Mouse (Mus musculus): ENCODE results near the gene Dact3. TPM values are rescaled to one million over a fixed set of nuclear protein-coding genes. Genes with fewer than 3 reads are reported as not detected.

The Dact3 gene
- total RNA-seq, 2 experiments from 2014 or later = 188 to 196 TPM

- peak overlapping the region; percentile 32; the same call in 1 of the 2 replicates for H3K27ac ChIP-seq
- no peak for TF ChIP-seq CTCF (IDR thresholded peaks at IDR 0.05)
- intact Hi-C loops (cut with DNase I) = loop anchor here (10.0 kb wide), 1 partner anchor 135 kb away; no protein-coding TSS in a partner anchor
- H3K4me3 ChIP-seq = no peak overlapping the region
- no peak for DNase-seq (ENCODE audit: extremely low spot score in 1 of 2, low spot score in 2 of 2)
Measured at GRCm38 (mm10) chr7:16879796-16880547, 4.9 kb downstream of the Dact3 start.

GRCm38 (mm10) chr7:16880615-16881014 lies 5.5 kb downstream of the Dact3 start:
- no peak for DNase-seq (ENCODE audit: extremely low spot score in 1 of 2, low spot score in 2 of 2)
- intact Hi-C loops (cut with DNase I) = loop anchor here (10.0 kb wide), 1 partner anchor 136 kb away; no protein-coding TSS in a partner anchor
- no peak for TF ChIP-seq CTCF (IDR thresholded peaks at IDR 0.05)
- Histone ChIP-seq H3K4me3 (no peak overlapping the region), H3K27ac (peak overlapping the region; percentile 32; the same call in 1 of the 2 replicates)

- H3K4me3 ChIP-seq = no peak overlapping the region
- no peak overlapping the region for H3K27ac ChIP-seq
- TF ChIP-seq CTCF (IDR thresholded peaks at IDR 0.05) = no peak
- intact Hi-C loops (cut with DNase I) = loop anchor here (10.0 kb wide), 1 partner anchor 138 kb away; no protein-coding TSS in a partner anchor
- DNase-seq (ENCODE audit: extremely low spot score in 1 of 2, low spot score in 2 of 2) = no peak
Measured at GRCm38 (mm10) chr7:16883162-16883561, 8.0 kb downstream of the Dact3 start.

GRCm38 (mm10) chr7:16884334-16884733 lies 9.2 kb downstream of the Dact3 start:
- intact Hi-C loops (cut with DNase I) = loop anchor here (10.0 kb wide), 1 partner anchor 140 kb away; no protein-coding TSS in a partner anchor
- Histone ChIP-seq H3K27ac (no peak overlapping the region), H3K4me3 (no peak overlapping the region)
- no peak for DNase-seq (ENCODE audit: extremely low spot score in 1 of 2, low spot score in 2 of 2)
- no peak for TF ChIP-seq CTCF (IDR thresholded peaks at IDR 0.05)

GRCm38 (mm10) chr7:16885271-16885776 lies 10.2 kb downstream of the Dact3 start:
- Histone ChIP-seq H3K4me3 (no peak overlapping the region), H3K27ac (no peak overlapping the region)
- intact Hi-C loops (cut with DNase I) = loop anchor here (10.0 kb wide), 1 partner anchor 141 kb away; no protein-coding TSS in a partner anchor
- TF ChIP-seq CTCF (IDR thresholded peaks at IDR 0.05) = no peak
- no peak for DNase-seq (ENCODE audit: extremely low spot score in 1 of 2, low spot score in 2 of 2)

- H3K27ac ChIP-seq = no peak overlapping the region
- no peak overlapping the region for H3K4me3 ChIP-seq
- no peak for DNase-seq (ENCODE audit: extremely low spot score in 1 of 2, low spot score in 2 of 2)
- TF ChIP-seq CTCF (IDR thresholded peaks at IDR 0.05) = no peak
- intact Hi-C loops (cut with DNase I) = loop anchor here (10.0 kb wide), 1 partner anchor 141 kb away; no protein-coding TSS in a partner anchor
Measured at GRCm38 (mm10) chr7:16885905-16886304, 10.8 kb downstream of the Dact3 start.

- TF ChIP-seq CTCF (IDR thresholded peaks at IDR 0.05) = no peak
- Histone ChIP-seq H3K4me3 (no peak overlapping the region), H3K27ac (no peak overlapping the region)
- DNase-seq (ENCODE audit: extremely low spot score in 1 of 2, low spot score in 2 of 2) = no peak
- intact Hi-C loops (cut with DNase I) = no loop called here
Measured at GRCm38 (mm10) chr7:16890536-16890935, 15.4 kb downstream of the Dact3 start.

- Histone ChIP-seq H3K4me3 (no peak overlapping the region), H3K27ac (peak overlapping the region; percentile 42)
- intact Hi-C loops (cut with DNase I) = no loop called here
- no peak for TF ChIP-seq CTCF (IDR thresholded peaks at IDR 0.05)
- DNase-seq (ENCODE audit: extremely low spot score in 1 of 2, low spot score in 2 of 2) = no peak
Measured at GRCm38 (mm10) chr7:16890944-16891343, 15.8 kb downstream of the Dact3 start.

GRCm38 (mm10) chr7:16891641-16892351 lies 16.7 kb downstream of the Dact3 start, which contains the start of gene Gng8:
TSS of gene Gng8 (plus strand) at chr7:16891786.
- peak within 1 kb of the TSS; percentile 42 for H3K27ac ChIP-seq
- H3K4me3 ChIP-seq = peak within 1 kb of the TSS; percentile 34
- intact Hi-C loops (cut with DNase I) = loop anchor here (1.0 kb wide), 1 partner anchor 17 kb away; no protein-coding TSS in a partner anchor
- peak; percentile 86 for TF ChIP-seq CTCF (IDR thresholded peaks at IDR 0.05)
- DNase-seq (ENCODE audit: extremely low spot score in 1 of 2, low spot score in 2 of 2) = peak; percentile 83

GRCm38 (mm10) chr7:16892352-16892730 lies 17.2 kb downstream of the Dact3 start:
- Histone ChIP-seq H3K27ac (no peak overlapping the region), H3K4me3 (no peak overlapping the region)
- intact Hi-C loops (cut with DNase I) = loop anchor here (1.0 kb wide), 1 partner anchor 18 kb away; no protein-coding TSS in a partner anchor
- no peak for DNase-seq (ENCODE audit: extremely low spot score in 1 of 2, low spot score in 2 of 2)
- TF ChIP-seq CTCF (IDR thresholded peaks at IDR 0.05) = no peak

GRCm38 (mm10) chr7:16893612-16894011 lies 18.5 kb downstream of the Dact3 start:
- TF ChIP-seq CTCF (IDR thresholded peaks at IDR 0.05) = no peak
- intact Hi-C loops (cut with DNase I) = no loop called here
- Histone ChIP-seq H3K4me3 (no peak overlapping the region), H3K27ac (no peak overlapping the region)
- no peak for DNase-seq (ENCODE audit: extremely low spot score in 1 of 2, low spot score in 2 of 2)

- no peak for TF ChIP-seq CTCF (IDR thresholded peaks at IDR 0.05)
- intact Hi-C loops (cut with DNase I) = no loop called here
- Histone ChIP-seq H3K4me3 (no peak overlapping the region), H3K27ac (no peak overlapping the region)
- DNase-seq (ENCODE audit: extremely low spot score in 1 of 2, low spot score in 2 of 2) = no peak
Measured at GRCm38 (mm10) chr7:16894279-16894678, 19.2 kb downstream of the Dact3 start.

Measured in left cerebral cortex, adult 2 months (tissue).